Mouse (Mus musculus) midbrain, embryonic 16.5 days (tissue): ENCODE results near the gene Fggy. TPM values are rescaled to one million over a fixed set of nuclear protein-coding genes. Genes with fewer than 3 reads are reported as not detected.

ENCODE experiments used
- ATAC-seq: fragments of 200-750 bp; cut with Nextera tagmentation; 2 replicates; pipeline ENCODE4 v1.8.0; 2017; ENCODE audit warnings: moderate TSS enrichment
- H3K27ac ChIP-seq: fragments of 300-500 bp; sonication (generic); 2 replicates; pipeline ENCODE4 v1.5.1; 2014; ENCODE audit warnings: mild to moderate bottlenecking, low read length, mixed read lengths
- H3K27me3 ChIP-seq: fragments of 300-500 bp; sonication (generic); 2 replicates; pipeline ENCODE4 v1.6.1; 2014; ENCODE audit warnings: low read depth, low read length, mixed read lengths; ENCODE audit not compliant: control insufficient read depth, insufficient read depth
- H3K36me3 ChIP-seq: fragments of 300-500 bp; sonication (generic); 2 replicates; pipeline ENCODE4 v1.6.1; 2014; ENCODE audit warnings: mild to moderate bottlenecking, low read length, moderate library complexity, mixed read lengths; ENCODE audit not compliant: control insufficient read depth, insufficient read depth
- H3K4me1 ChIP-seq: fragments of 300-500 bp; sonication (generic); 2 replicates; pipeline ENCODE4 v1.6.1; 2014; ENCODE audit warnings: mild to moderate bottlenecking, low read length, mixed read lengths; ENCODE audit not compliant: control insufficient read depth, insufficient read depth
- H3K4me2 ChIP-seq: fragments of 300-500 bp; sonication (generic); 2 replicates; pipeline ENCODE4 v1.6.1; 2014; ENCODE audit warnings: mild to moderate bottlenecking, low read length, mixed read lengths
- H3K4me3 ChIP-seq: fragments of 300-500 bp; sonication (generic); 2 replicates; pipeline ENCODE4 v1.5.1; 2014; ENCODE audit warnings: low read depth, mild to moderate bottlenecking, low read length, moderate library complexity, mixed read lengths
- H3K9ac ChIP-seq: fragments of 300-500 bp; sonication (generic); 2 replicates; pipeline ENCODE4 v1.6.1; 2014; ENCODE audit warnings: low read depth, low read length, mixed read lengths
- H3K9me3 ChIP-seq: fragments of 300-500 bp; sonication (generic); replicated peaks from 2 replicates; pipeline ENCODE4 v1.6.1; 2014; ENCODE audit warnings: mild to moderate bottlenecking, low read length, mixed read lengths; ENCODE audit not compliant: control insufficient read depth, poor library complexity, severe bottlenecking
- WGBS: fragments of 180-500 bp; shearing (Covaris S2); extraction: QIAGEN DNeasy Blood & Tissue Kit; methylation state at CpG from one replicate; pipeline ENCODE4 v1.1.7; 2014; 5-methylcytosine and 5-hydroxymethylcytosine counted together
- polyA plus RNA-seq: library from polyadenylated mRNA; unstranded; fragments of >200 nt; fragmentation: Nextera tagmentation; extraction: Ambion mirVana; gene quantifications from 2 replicates; pipeline ENCODE4 v1.2.1, GENCODE M21; 2015

The Fggy gene
- polyA plus RNA-seq, 1 experiment from 2014 or later = 5.9 TPM

DNA sequence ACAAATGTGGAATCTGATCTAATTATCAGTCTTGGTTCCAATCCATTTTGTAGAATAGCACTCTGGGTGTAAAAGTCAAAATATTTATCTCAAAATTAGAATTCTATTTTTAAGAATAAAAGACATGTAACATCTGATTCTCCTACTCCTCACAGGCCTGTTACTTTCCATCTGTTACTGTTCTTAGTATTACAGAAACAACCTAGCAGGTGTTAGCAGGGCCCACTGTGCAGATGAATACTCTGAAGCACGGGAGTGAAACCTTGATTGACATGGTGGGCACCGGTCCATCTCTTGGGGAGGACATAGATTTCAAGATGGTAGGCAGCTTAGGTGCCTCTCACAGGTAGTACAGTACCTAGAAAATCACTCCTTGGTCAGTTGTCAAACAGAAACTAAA is 298.7 kb downstream of the Fggy start:
- H3K27me3 ChIP-seq = no peaks in the 10 kb centered on the region
- no peak overlapping the region for H3K4me3 ChIP-seq
- no peaks in the 10 kb centered on the region for H3K36me3 ChIP-seq
- no peak for ATAC-seq
- no peaks in the 10 kb centered on the region for H3K9me3 ChIP-seq
- no peak overlapping the region for H3K4me2 ChIP-seq
- H3K27ac ChIP-seq = no peak overlapping the region
- H3K4me1 ChIP-seq = no peaks in the 10 kb centered on the region
- no peak overlapping the region for H3K9ac ChIP-seq
- WGBS = 86% methylated on average over 2 of the region's 2 CpGs

DNA sequence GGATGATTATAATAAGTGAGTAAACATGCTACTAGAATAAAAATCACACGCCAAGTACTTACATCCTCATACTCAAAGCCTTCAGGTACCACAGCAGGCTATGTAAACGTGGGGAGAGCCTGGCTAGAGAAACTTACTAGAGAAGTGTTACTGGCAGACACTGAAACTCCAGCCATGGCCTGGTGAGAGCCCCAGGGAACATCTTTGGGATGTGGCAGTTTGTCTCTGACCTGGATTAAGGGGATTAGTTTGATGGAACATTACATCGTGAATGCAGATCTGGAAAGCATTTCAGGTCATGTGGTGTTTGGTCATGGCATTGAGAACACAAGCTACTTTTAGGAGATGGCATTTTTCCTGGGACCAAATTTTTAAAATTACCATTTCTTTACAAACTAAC is 303.3 kb downstream of the Fggy start:
- Histone ChIP-seq H3K9ac (no peak overlapping the region), H3K9me3 (no peaks in the 10 kb centered on the region), H3K4me3 (no peak overlapping the region), H3K36me3 (no peaks in the 10 kb centered on the region), H3K27ac (no peak overlapping the region), H3K27me3 (no peaks in the 10 kb centered on the region), H3K4me1 (no peaks in the 10 kb centered on the region), H3K4me2 (no peak overlapping the region)
- no peak for ATAC-seq
- WGBS = 33% methylated on average over 3 of the region's 3 CpGs

DNA sequence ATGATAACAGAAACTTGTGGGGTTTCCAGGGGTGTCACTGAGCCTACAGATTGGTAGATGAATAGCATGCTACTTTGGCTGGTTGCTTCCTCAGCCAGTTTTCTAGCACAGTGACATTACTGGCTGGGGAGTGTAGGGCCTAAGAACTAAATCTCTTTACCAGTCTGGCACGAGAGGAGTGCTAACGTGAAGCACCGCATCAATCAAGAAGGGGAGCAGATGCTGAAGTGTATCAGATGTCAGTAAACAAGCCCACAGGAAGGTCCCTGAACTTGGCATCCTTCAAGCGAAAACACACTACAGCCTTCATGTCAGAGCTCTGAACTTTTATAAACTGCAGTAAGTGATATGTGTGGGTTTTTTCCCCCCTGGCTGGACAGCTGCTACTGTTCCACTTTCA is 303.8 kb downstream of the Fggy start:
- Histone ChIP-seq H3K36me3 (no peaks in the 10 kb centered on the region), H3K27ac (no peak overlapping the region), H3K4me3 (no peak overlapping the region), H3K27me3 (no peaks in the 10 kb centered on the region), H3K4me2 (no peak overlapping the region), H3K9ac (no peak overlapping the region), H3K9me3 (no peaks in the 10 kb centered on the region), H3K4me1 (no peaks in the 10 kb centered on the region)
- ATAC-seq = no peak
- 48% methylated on average over 4 of the region's 4 CpGs for WGBS

DNA sequence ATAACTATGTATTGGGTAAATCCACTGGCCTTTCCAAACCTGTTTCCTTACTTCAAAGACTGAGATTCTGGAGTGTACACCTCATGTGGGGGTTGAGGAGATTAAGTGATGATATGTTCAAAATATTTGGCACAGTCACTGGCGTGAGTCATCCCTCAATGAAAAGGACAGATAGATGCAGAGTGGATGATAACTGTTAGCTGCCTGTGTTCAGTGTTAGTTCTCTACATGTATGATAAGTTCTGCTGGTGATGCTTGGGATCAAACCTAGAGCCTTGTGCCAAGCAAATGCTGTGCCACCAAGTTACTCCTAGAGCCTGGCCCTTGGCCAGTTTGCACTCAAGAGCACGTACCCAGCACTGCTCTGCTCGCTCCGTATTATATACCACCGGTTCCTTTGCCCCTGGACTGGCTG is 304.4 kb downstream of the Fggy start:
- WGBS = 94% methylated on average over 5 of the region's 5 CpGs
- Histone ChIP-seq H3K4me2 (no peak overlapping the region), H3K27ac (no peak overlapping the region), H3K27me3 (no peaks in the 10 kb centered on the region), H3K9me3 (no peaks in the 10 kb centered on the region), H3K9ac (no peak overlapping the region), H3K36me3 (no peaks in the 10 kb centered on the region), H3K4me3 (no peak overlapping the region), H3K4me1 (no peaks in the 10 kb centered on the region)
- ATAC-seq = no peak

DNA sequence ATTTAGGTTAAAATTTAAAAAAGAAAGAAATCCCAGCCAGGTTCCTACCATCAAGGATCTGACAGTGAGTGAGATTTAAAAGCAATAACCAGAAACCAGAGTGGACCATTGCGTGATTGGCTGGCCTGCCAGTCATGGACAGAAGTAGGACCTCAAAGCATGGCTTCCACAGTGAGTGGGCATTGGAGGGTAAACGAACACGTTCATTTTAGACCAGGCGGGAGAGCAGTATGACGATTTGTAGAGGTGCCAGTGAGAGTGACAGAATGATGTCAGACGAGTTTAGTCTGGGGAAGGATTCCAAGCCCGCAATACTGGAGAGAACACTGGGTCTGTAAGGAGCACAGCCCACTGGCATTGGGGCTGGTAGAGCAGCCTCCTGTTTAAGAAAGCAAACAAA is 305.0 kb downstream of the Fggy start:
- H3K4me3 ChIP-seq = no peak overlapping the region
- no peaks in the 10 kb centered on the region for H3K4me1 ChIP-seq
- no peaks in the 10 kb centered on the region for H3K9me3 ChIP-seq
- no peak overlapping the region for H3K27ac ChIP-seq
- no peaks in the 10 kb centered on the region for H3K36me3 ChIP-seq
- 83% methylated on average over 7 of the region's 7 CpGs for WGBS
- H3K27me3 ChIP-seq = no peaks in the 10 kb centered on the region
- no peak for ATAC-seq
- H3K4me2 ChIP-seq = no peak overlapping the region
- no peak overlapping the region for H3K9ac ChIP-seq

DNA sequence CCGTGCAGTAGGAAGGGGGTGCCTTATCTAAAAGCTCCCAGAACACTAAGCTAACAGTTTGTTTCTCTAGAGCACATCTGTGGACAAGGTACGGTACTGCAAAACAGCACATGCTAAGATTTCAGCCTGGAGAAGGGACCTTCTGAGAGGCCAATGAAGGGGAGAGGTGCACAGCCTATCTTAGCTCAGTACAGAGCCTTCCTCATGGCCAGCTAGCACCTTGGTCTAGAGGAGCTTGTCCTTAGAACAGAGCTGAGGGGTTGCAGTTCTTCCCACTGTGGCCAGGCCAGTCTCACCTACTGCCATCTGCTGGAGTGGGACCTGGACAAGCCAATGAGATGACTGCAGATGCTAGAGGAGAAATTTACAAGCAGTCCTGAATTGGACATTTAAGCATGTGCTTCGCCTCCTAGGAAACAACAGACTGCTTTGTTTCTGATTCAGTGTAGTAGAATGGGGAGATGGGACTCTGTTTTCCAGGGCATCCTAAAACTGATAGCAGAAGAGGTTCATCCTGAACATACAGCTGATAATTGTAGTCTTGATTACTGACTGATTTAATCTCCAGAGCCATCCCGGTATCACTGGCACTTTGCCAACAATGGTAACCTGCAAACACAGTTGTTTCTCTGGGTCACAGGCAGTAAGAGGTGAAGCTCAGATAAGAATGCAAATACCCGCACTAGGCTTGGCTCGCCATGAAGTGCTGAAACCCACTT is 305.6 kb downstream of the Fggy start:
- no peak overlapping the region for H3K4me3 ChIP-seq
- H3K9me3 ChIP-seq = no peaks in the 10 kb centered on the region
- H3K4me2 ChIP-seq = no peak overlapping the region
- 0 out of 2 replicates have a peak, but pooled peaks have one; percentile 23 for ATAC-seq
- no peaks in the 10 kb centered on the region for H3K27me3 ChIP-seq
- 69% methylated on average over 6 of the region's 6 CpGs for WGBS
- no peak overlapping the region for H3K9ac ChIP-seq
- H3K4me1 ChIP-seq = no peaks in the 10 kb centered on the region
- no peak overlapping the region for H3K27ac ChIP-seq
- no peaks in the 10 kb centered on the region for H3K36me3 ChIP-seq

DNA sequence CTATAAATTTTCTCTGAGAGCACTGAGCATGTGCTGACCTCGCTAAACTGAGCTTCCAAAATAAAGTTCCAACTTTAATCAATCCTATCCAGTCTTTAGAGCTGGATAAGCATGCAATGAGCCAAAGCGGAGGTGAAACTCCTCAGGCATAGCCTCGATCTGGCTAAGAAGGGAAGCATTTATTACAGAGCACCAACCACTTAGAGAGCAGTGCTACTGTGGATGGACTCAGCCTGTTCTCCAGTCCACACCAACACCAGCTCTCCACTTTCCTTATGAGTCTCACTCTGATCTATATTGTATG is 306.1 kb downstream of the Fggy start:
- WGBS = 91% methylated on average over 3 of the region's 3 CpGs
- ATAC-seq = no peak
- H3K4me3 ChIP-seq = no peak overlapping the region

DNA sequence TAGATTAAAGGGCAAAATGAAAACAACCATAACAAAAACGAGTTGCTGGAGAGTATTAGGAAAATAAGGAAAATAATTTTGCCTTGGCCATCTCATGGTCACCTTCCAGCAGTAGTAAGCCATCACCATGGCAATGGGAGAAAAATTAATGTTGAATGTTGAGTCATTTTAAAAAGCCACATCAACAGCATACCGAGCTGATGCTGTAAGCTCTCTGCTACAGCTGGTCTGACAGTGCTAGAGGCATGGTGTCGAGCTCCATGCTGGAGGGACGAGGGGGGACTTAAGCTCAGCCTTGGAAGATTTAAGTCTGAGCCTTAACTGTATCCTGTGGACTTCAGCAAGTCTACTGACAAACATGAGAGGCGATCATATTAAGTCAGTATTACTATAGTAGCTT is 307.9 kb downstream of the Fggy start:
- H3K27ac ChIP-seq = no peak overlapping the region
- WGBS = 72% methylated on average over 5 of the region's 5 CpGs
- no peak overlapping the region for H3K9ac ChIP-seq
- no peak for ATAC-seq
- H3K4me1 ChIP-seq = no peaks in the 10 kb centered on the region
- no peaks in the 10 kb centered on the region for H3K27me3 ChIP-seq
- H3K4me3 ChIP-seq = no peak overlapping the region
- no peaks in the 10 kb centered on the region for H3K36me3 ChIP-seq
- no peak overlapping the region for H3K4me2 ChIP-seq
- no peaks in the 10 kb centered on the region for H3K9me3 ChIP-seq

More for the DNA sequence above, 306.1 kb downstream of the Fggy start:
- Histone ChIP-seq H3K36me3 (no peaks in the 10 kb centered on the region), H3K4me2 (no peak overlapping the region), H3K9ac (no peak overlapping the region), H3K27me3 (no peaks in the 10 kb centered on the region), H3K4me1 (no peaks in the 10 kb centered on the region), H3K9me3 (no peaks in the 10 kb centered on the region), H3K27ac (no peak overlapping the region)

DNA sequence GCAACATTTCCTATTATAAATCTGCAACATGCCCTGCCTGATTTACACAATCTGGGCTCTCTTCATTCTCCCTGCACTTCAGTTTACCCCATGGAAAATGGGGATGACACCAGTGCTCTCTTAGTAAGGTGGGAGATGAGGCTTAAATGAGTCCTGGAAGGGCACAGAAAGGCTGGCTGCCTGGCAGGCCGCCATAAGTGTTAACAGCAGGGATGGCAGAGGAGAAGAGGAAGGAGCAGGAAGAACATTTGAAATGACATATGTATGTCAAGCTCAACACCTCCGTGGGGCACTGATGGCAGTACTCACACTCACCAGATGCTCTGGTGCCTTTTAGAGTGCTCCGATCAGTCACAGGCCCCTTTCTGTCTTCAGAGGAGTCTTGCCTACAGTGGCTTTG is 308.6 kb downstream of the Fggy start:
- Histone ChIP-seq H3K4me1 (no peaks in the 10 kb centered on the region), H3K27ac (no peak overlapping the region), H3K36me3 (no peaks in the 10 kb centered on the region), H3K27me3 (no peaks in the 10 kb centered on the region), H3K4me2 (no peak overlapping the region), H3K4me3 (no peak overlapping the region), H3K9ac (no peak overlapping the region), H3K9me3 (no peaks in the 10 kb centered on the region)
- ATAC-seq = no peak; the same call in 1 of the 2 replicates
- 70% methylated on average over 3 of the region's 3 CpGs for WGBS
